Mouse (Mus musculus) liver, postnatal 0 days (tissue): ENCODE data around the gene Ilkap.

Experiments used
- CTCF ChIP-seq: sonication (generic); IDR thresholded peaks from 2 replicates; pipeline ENCODE4 v1.5.1; 2016; ENCODE audit warnings: antibody characterized with exemption, low read depth
- EP300 ChIP-seq: IDR thresholded peaks from 2 replicates; pipeline ENCODE4 v1.6.1; 2016; ENCODE audit warnings: antibody characterized with exemption, low read depth, mild to moderate bottlenecking

GRCm38 (mm10) chr1:91404976-91405375 is 6.4 kb upstream of the Ilkap start:
- TF ChIP-seq CTCF (no peak), EP300 (no peak)
